Mouse (Mus musculus): ENCODE results near the gene Ankrd6.
A peak's percentile ranks its signal among the peaks of the same experiment; 100 is the strongest.

Ankrd6 gene

DNA sequence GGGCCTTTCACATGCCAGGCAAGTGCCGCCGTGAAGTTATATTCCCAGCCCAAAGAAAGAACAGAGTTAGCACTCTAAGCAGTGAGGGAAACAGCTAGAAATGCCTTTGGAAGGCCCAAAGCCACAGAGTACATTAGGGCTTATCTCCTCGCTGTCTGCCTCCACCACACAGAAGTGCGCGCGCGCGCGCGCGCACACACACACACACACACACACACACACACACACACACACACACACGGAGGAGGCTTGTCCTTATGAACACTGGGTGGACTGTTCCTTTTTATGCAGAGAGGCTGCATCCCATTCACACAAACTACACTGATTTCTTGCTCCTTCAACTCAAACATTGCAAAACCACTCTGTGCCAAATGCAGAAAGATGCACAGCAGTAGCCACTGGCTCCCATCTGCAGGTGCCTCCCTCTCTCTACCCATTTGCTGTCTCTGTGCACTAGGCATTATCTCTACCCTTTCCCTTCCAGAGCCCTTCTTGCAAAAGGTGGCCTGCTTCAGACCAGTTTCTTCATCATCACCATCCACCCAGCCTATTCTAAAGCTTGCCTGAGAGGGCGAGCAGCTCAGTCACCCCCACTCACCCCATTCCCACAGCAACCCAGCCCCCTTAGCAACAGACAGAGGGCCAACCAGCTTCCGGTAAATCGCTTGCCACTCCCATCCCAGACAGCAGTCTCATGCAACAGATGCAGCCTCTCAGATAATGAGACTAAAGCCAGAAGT is 88.5 kb downstream of the Ankrd6 start:
- DNase-seq (ENCODE audit: extremely low spot score, low spot score) = peak; percentile 46

DNA sequence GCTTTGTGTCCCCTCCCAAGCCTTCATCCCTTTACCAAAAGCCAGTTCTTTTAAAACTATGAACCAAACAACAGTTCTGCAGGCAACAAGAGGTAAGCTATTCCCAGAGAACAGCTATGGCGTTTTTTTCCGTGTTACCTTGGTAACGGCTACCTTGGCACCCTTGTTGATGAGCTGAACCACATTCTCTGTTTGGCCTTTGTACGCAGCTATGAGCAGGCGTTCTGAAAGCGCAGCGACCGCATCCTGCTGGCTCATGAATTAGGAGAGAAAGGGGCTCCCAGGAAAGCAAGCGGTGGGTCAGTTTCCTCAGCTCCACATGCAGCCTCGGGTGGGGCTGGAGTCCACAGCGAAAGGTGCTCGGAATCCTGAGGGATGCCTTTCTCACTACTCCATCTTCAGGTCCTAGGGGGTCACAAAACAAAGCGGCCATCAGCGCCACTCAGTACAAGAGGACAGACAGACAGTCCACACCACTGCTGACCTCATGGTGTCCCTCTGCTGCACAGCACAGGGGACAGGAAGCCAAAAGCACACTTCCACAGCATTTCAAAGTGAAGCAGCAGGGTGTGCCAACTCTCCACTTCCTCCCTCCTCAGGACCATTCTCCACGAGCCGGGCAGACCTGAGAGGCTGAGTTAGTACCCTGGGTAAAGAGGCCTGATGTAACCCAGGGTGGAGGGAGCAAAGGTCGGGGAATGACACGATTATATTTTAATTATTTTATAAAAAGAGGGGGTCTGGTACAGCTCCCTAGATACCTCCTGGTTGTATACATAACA is 90.3 kb downstream of the Ankrd6 start:
- DNase-seq (ENCODE audit: extremely low spot score, low spot score) = peak; percentile 16

DNA sequence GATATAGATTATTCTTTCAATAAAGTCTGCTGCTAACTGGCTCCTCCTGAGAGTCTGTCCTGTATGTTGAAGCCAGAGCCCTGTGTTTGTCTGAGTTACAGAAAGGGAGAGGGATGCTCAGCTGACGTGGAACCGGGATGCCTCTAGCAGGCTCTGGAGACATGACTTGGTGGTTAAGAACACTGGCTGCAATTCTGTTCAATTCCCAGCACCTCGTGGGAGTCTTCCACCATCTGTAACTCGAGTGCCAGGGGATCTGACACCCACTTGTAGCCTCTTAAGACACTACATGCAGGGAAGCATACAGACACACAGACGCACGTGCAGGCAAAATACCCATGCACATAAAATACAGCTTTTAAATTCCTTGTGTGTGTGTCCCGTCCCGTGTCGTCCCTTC is 95.1 kb downstream of the Ankrd6 start:
- DNase-seq (ENCODE audit: extremely low spot score, low spot score) = no peak

DNA sequence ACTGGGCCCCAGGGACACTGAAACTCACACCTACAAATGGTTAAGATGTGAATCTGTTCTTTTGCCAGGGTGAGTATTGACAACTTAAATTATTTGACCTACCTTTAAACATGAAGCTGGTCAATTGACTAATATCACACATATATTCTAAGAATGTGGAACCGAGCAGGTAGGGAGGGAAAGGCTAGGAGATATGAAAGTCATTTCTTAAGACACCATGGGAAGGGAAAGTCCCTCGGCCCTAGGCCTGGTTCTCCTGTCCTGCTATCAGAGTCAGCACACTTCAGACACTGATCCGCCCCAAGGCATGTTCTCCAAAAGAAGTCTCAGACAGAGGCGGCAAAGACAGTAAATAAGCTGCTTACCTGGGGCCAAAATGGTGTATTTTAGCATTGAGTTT is 95.7 kb downstream of the Ankrd6 start:
- DNase-seq (ENCODE audit: extremely low spot score, low spot score) = no peak

DNA sequence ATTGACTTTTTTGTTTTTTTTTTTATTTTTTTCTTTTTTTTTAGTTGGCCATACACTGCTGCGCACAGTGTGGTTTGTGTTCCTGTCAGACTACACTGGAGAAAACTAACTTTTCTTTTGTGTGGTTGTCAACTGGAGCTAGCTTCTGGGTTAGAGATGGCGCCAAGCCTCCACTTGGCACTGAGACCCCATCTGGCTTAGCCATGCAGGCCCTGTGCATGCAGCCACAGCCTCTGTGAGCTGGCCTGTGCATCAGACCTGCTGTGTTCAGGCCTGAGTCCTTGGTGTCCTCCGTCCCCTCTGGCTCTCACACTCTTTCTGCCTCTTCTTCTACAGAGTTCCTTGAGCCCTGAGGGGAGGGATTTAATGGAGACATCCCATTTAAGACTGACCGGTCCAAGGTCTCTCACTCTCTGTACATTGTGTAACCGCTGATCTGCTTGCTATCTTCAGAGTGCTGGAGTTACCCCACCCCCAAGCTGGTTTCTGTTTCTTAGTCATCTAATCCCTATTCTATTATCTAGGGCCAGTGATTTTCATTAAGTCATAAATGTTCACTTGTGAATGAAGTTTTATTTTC is 96.9 kb downstream of the Ankrd6 start:
- no peak for DNase-seq (ENCODE audit: extremely low spot score, low spot score)

DNA sequence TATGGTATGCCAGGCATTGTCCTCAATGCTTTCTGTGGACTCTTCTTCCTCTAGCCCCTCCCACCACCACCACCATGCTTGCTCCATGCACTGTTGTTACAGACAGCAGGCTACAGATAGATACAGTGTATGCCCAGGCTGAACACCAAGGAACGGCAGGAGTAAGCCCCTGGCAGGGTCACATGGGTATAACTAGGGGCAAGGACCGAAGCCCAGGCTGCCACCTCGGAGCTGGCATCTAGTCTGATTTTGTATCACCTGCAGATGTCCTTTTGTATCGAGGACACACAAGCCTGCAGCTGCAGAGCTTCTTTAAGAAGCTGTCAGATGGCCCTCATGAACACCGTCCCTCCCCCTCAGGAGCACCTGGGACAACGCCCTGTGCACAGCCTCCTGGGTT is 97.8 kb downstream of the Ankrd6 start:
- DNase-seq (ENCODE audit: extremely low spot score, low spot score) = no peak

DNA sequence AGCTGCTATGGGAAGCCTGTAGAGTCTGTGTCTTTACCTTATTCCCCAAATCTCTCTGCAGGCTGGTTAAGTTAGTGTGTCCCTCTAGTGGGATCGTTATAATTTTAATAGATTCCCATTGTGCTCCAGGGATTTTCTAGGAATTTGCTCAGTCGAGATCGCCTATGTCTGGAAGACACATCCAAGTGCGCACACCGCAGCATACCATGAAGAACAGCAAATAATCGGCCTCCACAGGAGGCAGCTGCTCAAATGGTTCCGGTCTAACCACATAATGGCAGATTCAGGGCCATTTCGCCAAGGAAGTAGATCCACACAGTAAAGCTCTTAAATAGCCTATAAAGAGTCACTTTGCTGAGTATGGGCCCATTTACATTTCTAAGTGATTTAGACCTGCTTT is 98.3 kb downstream of the Ankrd6 start:
- DNase-seq (ENCODE audit: extremely low spot score, low spot score) = no peak

DNA sequence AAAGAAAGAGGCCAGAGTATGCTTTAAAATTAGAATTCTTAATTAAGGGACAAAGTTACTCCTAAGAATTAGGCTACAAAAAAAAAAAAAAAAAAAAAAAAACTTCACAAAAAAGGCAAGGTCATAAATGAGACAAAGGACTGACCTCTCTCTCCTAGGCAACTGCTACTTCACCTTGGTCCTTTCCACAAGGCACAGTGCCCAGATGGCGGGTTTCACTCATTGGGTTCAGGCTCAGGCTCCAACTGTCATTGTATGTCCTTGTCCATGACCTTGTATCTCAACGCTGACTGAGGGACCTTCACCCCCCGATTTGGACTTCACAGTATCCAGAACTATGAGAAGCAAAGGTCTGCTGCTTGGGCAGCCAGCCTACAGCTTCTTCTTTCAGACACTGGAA is 112.2 kb downstream of the Ankrd6 start:
- DNase-seq (ENCODE audit: extremely low spot score, low spot score) = no peak

DNA sequence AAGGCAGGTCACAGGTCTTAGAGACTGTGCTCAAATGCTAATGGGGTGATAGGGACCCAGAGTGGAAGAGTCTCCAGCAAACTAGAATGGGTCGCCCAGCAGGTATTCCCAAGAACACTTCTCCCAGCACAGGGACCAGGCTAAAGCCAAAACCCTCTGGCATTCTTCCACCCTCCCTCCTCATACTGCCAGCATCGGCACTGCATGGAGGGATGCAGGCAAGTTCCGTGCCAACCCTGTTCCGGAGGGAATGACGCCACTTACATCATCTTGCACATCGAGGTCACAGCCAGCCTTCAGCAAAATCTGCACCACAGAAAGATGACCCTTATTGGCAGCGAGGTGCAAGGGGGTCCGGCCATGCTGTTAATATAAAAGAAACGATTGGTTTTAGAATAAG is 114.6 kb downstream of the Ankrd6 start:
- DNase-seq (ENCODE audit: extremely low spot score, low spot score) = no peak

DNA sequence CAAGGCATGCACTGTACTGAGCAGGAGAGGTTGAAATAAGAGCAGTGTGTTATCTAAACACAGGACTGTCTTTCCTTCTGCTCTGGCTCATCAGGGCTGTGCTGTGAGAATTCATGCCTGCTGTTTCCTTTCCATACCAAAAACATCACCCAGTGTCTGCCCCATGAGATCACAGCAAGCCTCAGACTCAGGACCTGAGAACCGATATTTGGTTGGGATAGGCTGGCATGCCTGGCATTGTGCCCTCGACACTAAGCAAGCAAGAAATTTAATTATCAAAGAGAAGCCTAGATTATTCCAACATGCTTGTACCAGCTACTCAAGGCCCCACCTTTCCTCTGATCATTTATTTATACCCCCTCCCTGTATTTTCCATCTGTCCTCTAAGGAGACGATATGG is 116.1 kb downstream of the Ankrd6 start:
- DNase-seq (ENCODE audit: extremely low spot score, low spot score) = no peak

DNA sequence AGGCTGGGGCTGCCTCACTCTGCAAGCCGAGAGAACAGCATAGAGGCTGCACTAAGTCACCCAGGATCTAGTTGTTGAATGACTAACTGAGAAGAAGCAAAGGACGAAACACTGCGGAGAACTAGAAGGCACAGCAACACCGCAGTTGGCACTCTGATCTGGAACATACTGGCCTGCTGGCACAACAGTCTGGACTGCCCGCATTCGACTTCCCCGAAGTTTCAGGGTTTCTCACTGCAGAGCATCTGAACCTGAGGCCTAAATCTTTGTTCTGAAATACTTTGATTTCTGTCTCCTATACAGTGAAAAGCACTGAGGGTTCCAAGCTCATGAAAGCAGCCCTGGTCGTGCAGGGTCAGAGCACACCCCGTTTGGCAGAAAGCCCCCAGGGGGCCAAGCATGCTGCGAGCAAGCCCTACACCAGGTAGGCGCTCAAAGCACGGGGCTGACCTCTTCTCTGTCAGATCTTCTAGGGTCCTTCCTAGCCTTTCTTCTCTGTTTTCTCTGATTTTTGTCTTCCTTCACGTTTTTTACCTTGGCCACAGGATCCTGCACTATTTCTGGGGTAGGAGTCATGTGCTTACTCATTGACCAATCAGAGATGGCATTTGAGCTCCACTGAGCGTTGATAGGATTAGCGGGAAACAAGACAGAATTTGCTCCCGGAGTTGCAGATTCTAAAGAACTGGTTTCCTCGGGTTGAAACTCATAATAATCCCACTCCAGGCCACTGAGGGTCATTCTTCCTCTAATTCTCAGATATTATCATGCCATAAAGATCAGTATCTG is 117.0 kb downstream of the Ankrd6 start:
- DNase-seq (ENCODE audit: extremely low spot score, low spot score) = no peak

DNA sequence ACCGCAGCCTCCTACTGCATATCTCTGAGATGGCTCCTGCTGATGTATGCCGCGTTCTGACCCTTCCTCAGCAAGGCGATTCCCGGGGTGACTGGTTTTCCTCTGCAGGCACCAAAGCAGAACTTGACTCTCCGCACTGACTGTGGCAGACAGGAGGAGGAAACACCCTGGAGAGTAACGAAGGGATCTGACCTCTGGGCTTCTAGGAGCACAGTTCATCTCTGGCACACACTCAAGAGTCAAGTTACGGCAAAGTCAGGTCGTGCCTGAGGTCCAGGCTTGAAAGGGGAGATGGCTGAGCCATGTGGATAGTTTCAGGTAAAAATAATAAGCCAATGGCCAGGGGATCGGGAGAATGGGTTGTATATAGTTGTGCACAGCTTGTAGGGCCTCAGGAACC is 121.3 kb downstream of the Ankrd6 start:
- DNase-seq (ENCODE audit: extremely low spot score, low spot score) = peak; percentile 18

DNA sequence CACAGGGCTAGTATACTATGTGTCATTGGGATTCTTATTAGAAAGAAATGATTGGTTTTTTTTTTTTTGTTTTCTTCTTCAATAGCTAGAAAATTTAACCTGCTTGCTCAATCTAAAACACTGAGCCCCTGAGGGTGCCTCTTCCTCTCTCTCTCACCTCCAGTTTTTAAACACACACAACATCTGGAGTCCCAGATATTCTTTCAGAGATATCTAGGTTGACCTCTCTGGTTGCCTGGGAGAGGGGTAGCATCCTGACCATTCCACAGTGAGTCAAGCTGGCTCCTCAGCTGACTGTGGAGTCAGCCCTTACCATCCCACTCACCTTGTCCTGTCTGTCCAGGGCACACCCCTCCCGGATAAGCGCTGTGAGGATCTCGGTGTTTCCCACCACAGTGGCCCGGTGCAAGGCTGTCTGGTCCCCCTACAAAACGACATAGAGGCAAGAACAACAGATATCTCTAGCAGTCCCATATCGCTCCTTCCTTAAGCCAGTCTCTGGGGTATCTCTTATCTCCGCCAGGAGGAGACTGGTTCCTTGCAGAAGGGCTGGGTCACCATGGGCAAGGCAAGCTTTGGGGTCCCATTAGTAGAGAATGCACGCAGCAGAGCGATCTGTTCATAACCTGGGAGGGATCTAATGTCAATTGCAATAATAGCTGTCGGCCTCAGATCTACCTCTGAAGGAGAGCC is 122.1 kb downstream of the Ankrd6 start:
- DNase-seq (ENCODE audit: extremely low spot score, low spot score) = no peak

DNA sequence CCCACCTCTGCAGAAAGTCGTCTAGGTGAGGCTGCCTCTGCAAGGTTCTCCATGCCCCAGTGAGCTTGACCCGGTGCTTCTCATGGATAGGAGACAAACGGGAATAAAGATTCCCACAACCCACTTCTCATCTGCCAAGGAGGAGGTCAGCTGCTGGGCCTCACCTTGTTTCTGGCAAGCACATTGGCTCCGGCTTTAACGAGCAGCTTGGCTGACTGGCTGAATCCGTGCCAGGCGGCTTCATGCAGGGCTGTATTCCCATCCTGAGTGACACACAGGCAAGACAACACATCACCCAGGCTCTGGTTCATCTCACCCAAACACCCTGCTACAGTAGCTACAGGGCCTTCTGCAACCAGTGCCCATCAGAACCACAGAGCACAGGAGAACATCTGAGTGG is 123.7 kb downstream of the Ankrd6 start:
- no peak for DNase-seq (ENCODE audit: extremely low spot score, low spot score)

DNA sequence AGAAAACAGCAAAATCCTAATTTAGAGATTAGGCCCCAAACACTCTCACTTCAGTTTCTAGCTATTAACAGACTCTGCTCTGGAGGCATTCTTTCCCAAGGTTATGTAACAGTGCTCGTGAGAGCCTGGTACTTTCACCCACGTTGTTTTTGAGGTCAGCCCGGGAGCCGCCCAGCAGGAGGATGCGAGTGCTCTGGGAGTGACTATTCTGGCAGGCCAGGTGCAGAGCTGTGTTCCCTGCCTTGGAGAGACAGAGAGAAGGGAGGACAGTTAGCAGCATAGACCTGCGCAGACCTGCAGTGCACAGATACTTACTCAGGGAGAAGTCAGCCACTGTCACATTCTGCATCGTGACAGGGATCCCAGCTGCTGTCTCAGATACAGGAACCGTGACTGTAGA is 126.4 kb downstream of the Ankrd6 start:
- no peak for DNase-seq (ENCODE audit: extremely low spot score, low spot score)

DNA sequence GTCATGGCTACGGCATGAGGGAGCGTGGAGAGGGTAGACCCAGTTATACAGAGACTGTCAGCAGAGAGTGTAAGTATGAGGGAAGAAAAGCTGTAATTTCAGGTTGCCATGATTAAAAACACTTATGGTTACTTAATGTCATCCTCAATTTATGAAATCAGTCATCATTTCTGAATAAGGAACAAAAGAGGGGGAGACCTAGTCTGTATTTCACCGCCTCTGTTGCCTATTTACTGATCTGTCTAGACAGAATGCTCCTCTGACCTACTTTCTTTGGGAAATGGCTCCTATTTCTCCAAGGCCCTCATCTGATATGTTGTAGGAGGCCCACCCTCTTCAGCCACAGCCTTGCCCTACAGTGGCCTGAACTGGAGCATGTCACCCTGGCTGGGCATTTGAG is 130.0 kb downstream of the Ankrd6 start:
- DNase-seq (ENCODE audit: extremely low spot score, low spot score) = no peak

DNA sequence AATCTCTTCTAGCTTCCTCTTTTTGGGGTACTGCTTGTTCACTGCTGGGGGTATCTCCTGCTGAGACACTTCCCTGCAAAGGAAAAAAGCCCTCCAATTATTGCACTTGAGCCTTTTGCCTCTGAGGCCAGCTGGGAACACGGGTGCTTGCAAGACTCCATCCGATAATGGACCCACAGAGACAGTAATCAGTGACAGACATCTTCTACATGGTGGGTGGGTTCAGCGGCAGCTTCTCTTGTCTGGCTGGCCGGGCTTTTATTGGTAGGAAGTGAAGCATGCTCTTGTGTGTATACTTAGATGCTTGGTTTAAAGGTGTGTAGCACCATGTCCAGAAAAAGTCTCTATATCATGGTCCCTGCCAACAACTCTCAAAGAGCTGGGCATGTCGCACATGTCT is 133.2 kb downstream of the Ankrd6 start:
- DNase-seq (ENCODE audit: extremely low spot score, low spot score) = no peak

DNA sequence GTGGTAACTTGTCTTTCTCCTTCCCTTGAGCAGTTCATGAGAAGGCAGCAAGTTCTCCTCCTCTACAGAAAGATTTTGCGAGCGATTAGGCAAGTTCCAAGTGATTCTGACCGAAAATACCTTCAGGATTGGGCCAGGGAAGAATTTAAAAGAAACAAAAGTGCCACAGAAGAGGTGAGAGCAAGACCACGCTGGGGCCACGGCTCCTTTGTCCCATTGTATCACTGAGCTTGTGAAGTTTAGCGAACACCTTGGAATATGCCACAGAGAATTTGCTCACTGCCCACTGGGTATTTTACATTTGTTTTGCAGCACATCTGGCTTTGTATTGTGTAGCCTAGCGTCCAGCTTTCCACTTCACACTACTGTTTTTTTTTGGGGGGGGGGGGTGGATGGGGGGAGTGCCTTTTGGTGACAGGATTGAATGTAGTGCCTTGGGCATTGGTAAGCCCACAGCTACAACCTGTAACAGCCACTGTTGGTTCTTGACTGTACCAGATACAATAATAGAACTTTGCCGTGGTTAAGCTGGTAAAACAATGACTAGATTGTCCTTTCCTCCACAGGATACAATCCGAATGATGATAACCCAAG is 150.0 kb downstream of the Ankrd6 start:
- no peak for DNase-seq (ENCODE audit: extremely low spot score, low spot score)

DNA sequence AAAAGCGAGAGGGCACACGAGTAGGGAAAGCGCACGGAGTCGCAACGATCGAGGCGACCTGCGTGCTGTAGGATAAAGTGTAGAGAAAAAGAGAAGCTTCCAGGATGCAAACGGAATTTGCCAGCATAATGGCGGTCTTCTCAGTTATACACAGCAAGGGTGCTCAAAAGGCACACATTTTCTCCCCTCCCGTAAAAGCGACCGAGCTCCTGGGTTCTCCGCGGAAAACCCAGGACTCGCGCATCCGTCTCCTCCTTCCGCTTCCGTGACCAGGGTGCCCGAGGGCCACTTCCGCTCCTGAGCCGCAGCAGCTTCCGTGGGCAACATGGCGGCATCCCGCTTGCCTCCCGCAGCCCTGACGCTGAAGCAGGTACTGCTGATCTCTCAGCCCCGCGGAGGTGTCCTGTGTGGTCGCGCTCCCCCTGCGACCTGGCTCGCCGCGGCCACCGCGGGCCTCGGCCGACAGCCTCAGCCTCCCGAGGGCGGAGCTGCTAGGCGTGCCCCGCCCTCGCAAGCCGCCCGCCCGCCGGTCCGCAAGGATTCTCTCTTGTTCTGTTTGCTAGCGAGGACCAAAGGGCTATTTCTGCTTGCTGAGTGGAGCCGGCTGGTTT is 150.6 kb downstream of the Ankrd6 start, which contains the start of gene Lyrm2:
Gene Lyrm2 (plus strand): TSS at position 288 of the 611 bp plus-strand sequence.
- DNase-seq (ENCODE audit: extremely low spot score, low spot score) = peak; percentile 92

DNA sequence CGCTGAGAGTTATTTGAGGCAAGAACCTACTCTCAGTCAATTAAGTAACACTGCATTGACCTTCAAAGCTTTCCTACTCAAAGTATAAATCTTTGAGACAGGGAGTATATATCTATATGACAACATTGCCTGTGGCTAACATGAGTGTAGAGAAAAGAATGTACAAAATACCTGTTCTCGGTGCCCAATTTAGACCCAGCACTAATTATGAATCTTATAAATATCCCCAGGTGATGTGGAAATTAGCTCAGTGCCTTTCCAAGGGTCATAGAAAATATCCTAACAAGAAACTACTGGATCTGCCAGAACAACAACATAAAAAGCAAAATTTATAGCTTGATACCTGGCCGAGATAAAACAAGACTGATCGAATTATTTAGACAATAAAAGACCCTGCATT is 151.7 kb downstream of the Ankrd6 start:
- no peak for DNase-seq (ENCODE audit: extremely low spot score, low spot score)
